Mouse (Mus musculus) heart, embryonic 16.5 days (tissue): ENCODE results near the gene Dmrt3. TPM values are rescaled to one million over a fixed set of nuclear protein-coding genes. Genes with fewer than 3 reads are reported as not detected.

ENCODE experiments used
- ATAC-seq: fragments of 200-750 bp; cut with Nextera tagmentation; replicated peaks from 2 replicates; pipeline ENCODE4 v1.8.0; 2017; ENCODE audit warnings: moderate number of reproducible peaks; ENCODE audit not compliant: insufficient read depth, low FRiP score; ENCODE audit errors: extremely low read depth
- H3K27ac ChIP-seq: fragments of 300-500 bp; sonication (generic); 2 replicates; pipeline ENCODE4 v1.5.1; 2014; ENCODE audit warnings: mild to moderate bottlenecking, low read length, control low read depth, moderate library complexity
- H3K27me3 ChIP-seq: fragments of 300-500 bp; sonication (generic); 2 replicates; pipeline ENCODE4 v1.6.1; 2014; ENCODE audit warnings: low read length, mixed read lengths; ENCODE audit not compliant: control insufficient read depth, insufficient read depth
- H3K36me3 ChIP-seq: fragments of 300-500 bp; sonication (generic); 2 replicates; pipeline ENCODE4 v1.6.1; 2014; ENCODE audit not compliant: control insufficient read depth, insufficient read depth
- H3K4me1 ChIP-seq: fragments of 300-500 bp; sonication (generic); 2 replicates; pipeline ENCODE4 v1.6.1; 2014; ENCODE audit warnings: low read length, mixed read lengths; ENCODE audit not compliant: control insufficient read depth, insufficient read depth
- H3K4me2 ChIP-seq: fragments of 300-500 bp; sonication (generic); 2 replicates; pipeline ENCODE4 v1.6.1; 2014; ENCODE audit warnings: low read depth, mild to moderate bottlenecking, control low read depth, low read length
- H3K4me3 ChIP-seq: fragments of 300-500 bp; sonication (generic); 2 replicates; pipeline ENCODE4 v1.5.1; 2014; ENCODE audit warnings: mild to moderate bottlenecking, control low read depth, low read length
- H3K9ac ChIP-seq: fragments of 300-500 bp; sonication (generic); 2 replicates; pipeline ENCODE4 v1.6.1; 2014; ENCODE audit warnings: low read length, control low read depth
- H3K9me3 ChIP-seq: fragments of 300-500 bp; sonication (generic); replicated peaks from 2 replicates; pipeline ENCODE4 v1.6.1; 2016; ENCODE audit warnings: low read length; ENCODE audit not compliant: control insufficient read depth
- WGBS: fragments of 180-500 bp; shearing (Covaris S2); extraction: QIAGEN DNeasy Blood & Tissue Kit; methylation state at CpG from one replicate; pipeline ENCODE4 v1.1.7; 2014; 5-methylcytosine and 5-hydroxymethylcytosine counted together
- polyA plus RNA-seq: library from polyadenylated mRNA; unstranded; fragments of >200 nt; fragmentation: Nextera tagmentation; extraction: Ambion mirVana; gene quantifications from 2 replicates; pipeline ENCODE4 v1.2.1, GENCODE M21; 2015

Dmrt3 gene
- polyA plus RNA-seq, 1 experiment from 2014 or later, result 0.28 TPM

GRCm38 (mm10) chr19:25670571-25671285 lies 60.6 kb downstream of the Dmrt3 start:
- H3K4me1 ChIP-seq, result peaks cover 19% of the 10 kb centered on the region
- no peaks in the 10 kb centered on the region for H3K9me3 ChIP-seq
- H3K27me3 ChIP-seq, result peaks cover 93% of the 10 kb centered on the region
- no peaks in the 10 kb centered on the region for H3K36me3 ChIP-seq
- ATAC-seq, result no peak
- 2% methylated on average over 17 of the region's 17 CpGs for WGBS
- no peak overlapping the region for H3K9ac ChIP-seq
- H3K4me2 ChIP-seq, result no peak overlapping the region
- H3K27ac ChIP-seq, result no peak overlapping the region
- no peak overlapping the region for H3K4me3 ChIP-seq

DNA sequence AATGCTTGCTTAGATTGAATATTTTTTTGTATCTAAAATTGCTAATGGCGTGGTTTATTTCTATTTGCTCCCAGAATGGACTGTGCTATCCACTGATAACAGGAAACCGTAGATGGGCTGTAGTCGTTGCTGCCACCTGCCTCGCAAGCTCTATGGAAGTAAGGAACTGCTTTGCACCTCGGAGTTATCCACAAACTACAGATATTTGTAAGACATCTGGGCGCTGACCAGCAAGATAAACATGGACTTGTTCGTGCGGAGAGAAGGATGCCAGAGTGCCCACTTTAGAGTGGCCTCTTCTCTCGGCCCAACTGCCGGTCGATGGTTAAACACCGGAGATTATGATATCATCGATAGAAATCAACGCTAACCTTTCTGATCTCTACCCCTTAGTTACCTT lies 61.6 kb downstream of the Dmrt3 start:
- no peak for ATAC-seq
- H3K4me3 ChIP-seq, result peak overlapping the region; percentile 53
- no peak overlapping the region for H3K9ac ChIP-seq
- H3K36me3 ChIP-seq, result no peaks in the 10 kb centered on the region
- H3K27me3 ChIP-seq, result peaks cover 93% of the 10 kb centered on the region
- peak overlapping the region; percentile 73 for H3K4me2 ChIP-seq
- H3K27ac ChIP-seq, result no peak overlapping the region
- peaks cover 19% of the 10 kb centered on the region for H3K4me1 ChIP-seq
- H3K9me3 ChIP-seq, result no peaks in the 10 kb centered on the region
- 1% methylated on average over 14 of the region's 14 CpGs for WGBS

DNA sequence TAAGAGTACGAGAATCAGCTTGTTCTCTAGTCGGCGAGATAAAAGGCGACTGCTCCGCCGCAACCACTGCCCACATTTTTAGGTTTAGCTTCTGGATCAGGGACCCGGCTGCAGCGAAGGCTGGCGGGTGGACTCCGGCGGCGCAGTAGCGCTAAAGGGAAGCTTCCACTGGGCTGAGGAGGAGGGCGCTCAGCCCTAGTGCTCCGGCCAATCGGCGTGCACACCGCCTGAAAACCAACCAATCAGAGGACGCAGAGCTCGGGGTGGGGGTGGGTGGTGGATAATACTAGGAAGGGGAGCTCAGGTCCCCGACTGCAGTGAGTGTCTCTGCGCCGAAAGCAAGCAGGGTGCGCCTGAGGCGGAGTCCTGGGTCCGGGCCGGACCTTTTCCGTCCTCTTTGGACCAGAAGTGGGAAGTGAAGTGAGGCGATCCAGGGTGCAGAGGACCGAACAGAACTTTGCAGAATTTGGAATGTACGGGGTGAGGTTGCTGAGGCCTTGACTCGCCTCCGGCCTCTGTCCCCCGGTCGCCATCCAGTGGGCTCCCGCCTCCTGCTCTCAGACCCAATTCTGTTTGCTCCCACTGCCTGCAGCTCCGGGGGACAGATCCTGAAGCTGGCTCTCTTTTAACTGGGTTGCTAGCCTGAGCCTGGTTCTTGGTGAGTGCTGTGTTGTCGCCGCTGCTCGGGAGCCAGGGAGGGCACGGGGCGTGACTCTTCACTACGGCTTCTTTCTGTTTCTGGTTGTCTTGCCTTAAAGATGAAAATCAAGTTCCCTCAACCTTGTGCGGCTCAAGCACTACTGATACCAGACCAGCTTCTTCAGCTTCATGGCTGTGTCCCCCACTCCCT lies 62.2 kb downstream of the Dmrt3 start, which contains the start of gene Dmrt2:
TSS of gene Dmrt2 (plus strand) at position 311 of the 850 bp plus-strand sequence.
- Histone ChIP-seq H3K9ac (peak within 1 kb of the TSS; percentile 3; the same call in 1 of the 2 replicates), H3K9me3 (no peaks in the 10 kb centered on the region), H3K4me2 (peak within 1 kb of the TSS; percentile 73), H3K4me1 (peaks cover 19% of the 10 kb centered on the region), H3K36me3 (no peaks in the 10 kb centered on the region), H3K27me3 (peaks cover 90% of the 10 kb centered on the region), H3K4me3 (peak within 1 kb of the TSS; percentile 53), H3K27ac (no peak within 1 kb of the TSS)
- under 1% methylated on average over 44 of the region's 44 CpGs for WGBS
- ATAC-seq, result peak; percentile 95

Other genes with a start within 250 kb of the Dmrt3 start
- not detected in 2 replicates for gene Dmrt1, start 104.7 kb upstream of the Dmrt3 start, polyA plus RNA-seq
- 2.5 and 4.8 TPM in 2 replicates for gene Dmrt2, start 62.1 kb downstream of the Dmrt3 start, polyA plus RNA-seq